Mouse (Mus musculus): Measurements from ENCODE around the gene Zbtb16.
A peak's percentile ranks its signal among the peaks of the same experiment; 100 is the strongest.

Gene Zbtb16

GRCm38 (mm10) chr9:48835631-48836565, at the start of gene Zbtb16:
Gene Zbtb16, minus strand, starts transcription at chr9:48836222.
- DNase-seq (ENCODE audit: low spot score in 2 of 2) = peak; percentile 50 to 65

- DNase-seq (ENCODE audit: low spot score in 2 of 2) = no peak
Observed at GRCm38 (mm10) chr9:48872896-48873295, 36.9 kb upstream of the Zbtb16 start.

- no peak for DNase-seq (ENCODE audit: low spot score in 2 of 2)
Observed at GRCm38 (mm10) chr9:48866523-48867121, 30.6 kb upstream of the Zbtb16 start.

- DNase-seq (ENCODE audit: low spot score in 2 of 2) = no peak
Observed at GRCm38 (mm10) chr9:48865235-48865634, 29.2 kb upstream of the Zbtb16 start.

- no peak for DNase-seq (ENCODE audit: low spot score in 2 of 2)
Observed at GRCm38 (mm10) chr9:48861481-48861880, 25.5 kb upstream of the Zbtb16 start.

- peak; percentile 27 to 54 for DNase-seq (ENCODE audit: low spot score in 2 of 2)
Observed at GRCm38 (mm10) chr9:48860526-48860845, 24.5 kb upstream of the Zbtb16 start.

- DNase-seq (ENCODE audit: low spot score in 2 of 2) = no peak
Observed at GRCm38 (mm10) chr9:48859828-48860525, 24.0 kb upstream of the Zbtb16 start.

- no peak for DNase-seq (ENCODE audit: low spot score in 2 of 2)
Observed at GRCm38 (mm10) chr9:48857944-48858343, 21.9 kb upstream of the Zbtb16 start.

GRCm38 (mm10) chr9:48856240-48856639, 20.2 kb upstream of the Zbtb16 start:
- no peak for DNase-seq (ENCODE audit: low spot score in 2 of 2)

GRCm38 (mm10) chr9:48849531-48849930, 13.5 kb upstream of the Zbtb16 start:
- no peak for DNase-seq (ENCODE audit: low spot score in 2 of 2)

- DNase-seq (ENCODE audit: low spot score in 2 of 2) = no peak
Observed at GRCm38 (mm10) chr9:48839568-48839967, 3.5 kb upstream of the Zbtb16 start.

- DNase-seq (ENCODE audit: low spot score in 2 of 2) = no peak
Observed at GRCm38 (mm10) chr9:48838346-48838745, 2.3 kb upstream of the Zbtb16 start.

- DNase-seq (ENCODE audit: low spot score in 2 of 2) = no peak
Observed at GRCm38 (mm10) chr9:48837181-48837580, 1.2 kb upstream of the Zbtb16 start.

GRCm38 (mm10) chr9:48836566-48836930, 526 bp upstream of the Zbtb16 start:
- DNase-seq (ENCODE audit: low spot score in 2 of 2) = no peak

GRCm38 (mm10) chr9:48834541-48835411, 1.2 kb downstream of the Zbtb16 start:
- DNase-seq (ENCODE audit: low spot score in 2 of 2) = peak in 1 of 2 experiments; percentile 35

GRCm38 (mm10) chr9:48834006-48834405, 2.0 kb downstream of the Zbtb16 start:
- DNase-seq (ENCODE audit: low spot score in 2 of 2) = no peak

GRCm38 (mm10) chr9:48833493-48833892, 2.5 kb downstream of the Zbtb16 start:
- no peak for DNase-seq (ENCODE audit: low spot score in 2 of 2)

- DNase-seq (ENCODE audit: low spot score in 2 of 2) = no peak
Observed at GRCm38 (mm10) chr9:48832473-48833100, 3.4 kb downstream of the Zbtb16 start.

- DNase-seq (ENCODE audit: low spot score in 2 of 2) = no peak
Observed at GRCm38 (mm10) chr9:48831560-48832460, 4.2 kb downstream of the Zbtb16 start.

GRCm38 (mm10) chr9:48828839-48829238, 7.2 kb downstream of the Zbtb16 start:
- no peak for DNase-seq (ENCODE audit: low spot score in 2 of 2)

Measured in frontal cortex, postnatal 25 days (tissue).